Mouse (Mus musculus): Measurements from ENCODE around the gene Gdf5.

- TF ChIP-seq GATA1 (IDR thresholded peaks at IDR 0.05; ENCODE audit: borderline replicate concordance, low read length) (no peak), FLI1 (IDR thresholded peaks at IDR 0.05; ENCODE audit: low read length) (no peak)
Measured at GRCm38 (mm10) chr2:155985776-155986175, 40.6 kb upstream of the Gdf5 start.

Data from megakaryocyte, embryonic 14.5 days (primary cell).